Mouse (Mus musculus) adrenal gland, adult 8-10 months (tissue): ENCODE data around the gene Dhtkd1. TPM values are rescaled to one million over a fixed set of nuclear protein-coding genes. Genes with fewer than 3 reads are reported as not detected.
A peak's percentile ranks its signal among the peaks of the same experiment; 100 is the strongest.

ENCODE experiments used
- DNase-seq: peaks from one replicate; pipeline ENCODE4 v3.0.0; 2022
- total RNA-seq, 4 experiments: library from RNA; stranded (reverse); gene quantifications; 2 replicates each; pipeline ENCODE4 v1.2.4; 2022

Gene Dhtkd1
- total RNA-seq, 4 experiments from 2014 or later = 12.2 to 23.6 (median 16.3) TPM

DNA sequence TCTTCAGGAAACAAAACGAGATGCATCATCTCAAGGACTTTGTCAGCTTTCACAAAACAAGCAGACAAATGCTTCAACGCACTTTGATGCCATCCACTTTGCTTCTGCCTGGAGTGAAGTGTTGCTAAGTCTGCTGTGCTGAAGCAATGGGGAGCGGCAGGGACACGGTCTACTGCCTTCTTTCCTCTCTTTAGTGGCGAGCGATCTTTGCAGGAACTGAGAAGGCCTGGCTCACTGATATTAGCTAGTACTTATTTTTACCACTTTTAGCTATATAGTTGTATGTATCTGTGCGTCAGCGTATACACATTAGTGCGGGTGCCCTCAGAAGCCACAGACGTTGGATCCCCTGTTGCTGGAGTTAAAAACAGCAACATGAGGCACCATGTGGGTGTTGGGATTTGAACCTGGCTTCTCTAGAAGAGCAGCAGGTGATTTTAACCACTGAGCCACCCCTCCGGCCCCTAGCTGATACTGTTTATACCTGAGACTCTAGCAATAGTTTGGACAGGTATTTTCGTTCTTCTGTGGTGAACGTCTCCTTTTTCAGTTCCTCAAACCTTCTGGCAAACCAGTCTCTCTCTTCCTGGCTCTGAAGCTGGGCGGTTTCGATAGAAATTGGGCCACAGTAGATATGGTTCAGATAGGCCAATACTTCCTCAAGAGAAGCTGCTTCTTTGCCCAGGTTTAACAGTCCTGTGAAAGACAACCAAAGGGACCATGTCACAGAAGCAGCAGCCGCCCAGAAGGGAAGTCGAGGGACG lies 12.1 kb downstream of the Dhtkd1 start:
- DNase-seq = no peak

DNA sequence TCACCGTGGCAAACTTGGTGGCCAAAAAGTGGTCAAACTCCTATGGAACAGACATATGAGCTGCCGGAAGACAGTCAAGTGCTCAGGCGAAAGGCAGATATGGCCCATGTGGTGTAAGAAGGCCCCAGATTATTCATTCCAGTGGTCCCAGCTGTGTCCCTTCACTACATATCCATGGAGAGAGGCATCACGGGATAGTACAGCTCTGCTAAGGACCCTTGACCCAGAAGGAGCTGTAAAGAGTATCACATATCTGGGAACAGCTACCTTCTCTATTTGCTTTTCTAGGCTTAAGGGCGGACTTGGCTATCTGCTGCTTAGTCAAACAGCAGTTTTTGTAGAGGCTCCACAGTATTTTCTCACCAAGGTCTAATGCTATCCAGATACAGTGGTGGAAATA lies 12.8 kb downstream of the Dhtkd1 start:
- DNase-seq = no peak

DNA sequence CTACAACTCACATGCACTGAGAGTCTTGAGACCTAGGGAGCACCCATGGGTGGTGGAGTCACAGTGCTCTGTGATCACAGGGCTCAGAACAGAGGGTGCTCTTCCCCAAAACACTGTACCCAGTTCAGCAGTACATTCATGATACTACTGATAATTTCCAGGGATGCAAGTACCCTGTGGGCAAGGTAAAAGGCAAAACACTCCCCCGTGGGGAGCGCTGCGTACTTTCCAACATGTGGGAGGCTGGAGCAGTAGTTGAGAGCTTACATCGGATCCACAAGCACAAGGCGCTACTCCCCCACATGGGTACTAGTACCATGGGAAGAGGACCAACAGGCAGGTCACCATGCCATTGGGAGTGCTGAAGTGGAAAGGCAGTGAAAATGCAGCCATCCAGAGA lies 15.1 kb downstream of the Dhtkd1 start:
- no peak for DNase-seq

DNA sequence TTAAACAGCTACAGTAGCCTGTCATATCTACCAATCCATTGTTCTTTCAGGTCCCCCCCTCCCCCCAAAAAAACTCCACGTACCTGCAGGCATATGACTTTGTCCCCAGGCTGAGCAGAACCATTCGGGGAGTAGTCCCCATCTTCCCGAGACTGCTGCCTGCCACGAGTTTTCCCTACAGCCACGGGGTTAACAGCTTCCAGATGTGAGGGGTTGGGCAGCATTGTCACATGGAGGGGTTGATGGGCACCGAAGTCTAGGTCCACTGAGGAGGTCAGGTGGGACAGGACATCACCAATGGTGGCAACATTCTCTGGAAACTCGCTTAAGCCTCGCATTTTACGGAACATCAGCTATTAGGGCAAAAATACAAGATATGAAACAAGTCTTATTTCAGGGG lies 18.8 kb downstream of the Dhtkd1 start:
- no peak for DNase-seq

DNA sequence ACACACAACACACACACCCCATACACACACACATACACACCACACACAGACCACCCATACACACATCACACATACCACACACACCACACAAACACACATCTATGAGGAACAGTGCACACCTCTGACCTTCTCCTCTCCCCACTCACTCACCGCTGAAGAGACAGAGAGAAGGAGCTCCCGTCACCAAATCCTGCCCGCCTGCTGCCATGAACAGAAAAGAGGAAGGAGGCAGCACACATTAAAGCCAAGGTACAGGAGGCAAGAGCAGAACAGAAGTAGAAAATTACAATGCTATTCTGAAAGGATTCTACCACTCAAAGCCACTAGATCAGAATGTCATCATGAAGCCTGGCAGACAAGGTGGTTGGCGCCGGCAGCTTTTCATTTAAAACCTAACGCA lies 19.8 kb downstream of the Dhtkd1 start:
- DNase-seq = no peak

DNA sequence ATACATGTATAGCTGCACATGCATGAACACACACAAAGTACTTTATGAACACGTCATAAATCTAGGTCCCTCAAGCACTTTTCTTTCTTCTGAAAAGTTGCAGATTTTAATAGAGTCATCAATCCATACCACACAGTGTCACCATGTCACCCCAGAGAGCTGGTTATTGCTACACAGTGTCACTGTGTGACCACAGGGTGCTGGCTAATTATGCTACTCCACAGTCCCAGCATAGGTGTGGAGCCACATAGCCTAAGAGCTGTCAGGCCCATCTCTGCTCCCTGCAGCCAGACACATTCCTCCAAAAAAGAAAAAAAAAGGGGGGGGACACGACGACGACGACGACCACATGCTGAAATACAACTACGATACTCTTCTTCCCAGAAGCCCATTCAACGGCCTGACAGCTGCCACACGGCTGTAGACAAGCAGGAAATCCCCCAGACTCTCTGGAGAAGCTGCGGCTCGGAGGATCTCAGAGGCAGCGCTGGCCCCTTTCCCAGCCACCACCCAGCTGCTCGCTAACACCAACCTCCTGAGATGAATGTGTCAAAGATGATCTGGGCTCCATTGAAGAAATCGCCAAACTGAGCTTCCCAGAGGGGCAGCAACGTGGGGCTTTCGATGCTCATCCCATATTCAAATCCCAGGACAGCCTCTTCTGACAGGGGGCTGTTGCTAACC lies 31.2 kb downstream of the Dhtkd1 start:
- no peak for DNase-seq

DNA sequence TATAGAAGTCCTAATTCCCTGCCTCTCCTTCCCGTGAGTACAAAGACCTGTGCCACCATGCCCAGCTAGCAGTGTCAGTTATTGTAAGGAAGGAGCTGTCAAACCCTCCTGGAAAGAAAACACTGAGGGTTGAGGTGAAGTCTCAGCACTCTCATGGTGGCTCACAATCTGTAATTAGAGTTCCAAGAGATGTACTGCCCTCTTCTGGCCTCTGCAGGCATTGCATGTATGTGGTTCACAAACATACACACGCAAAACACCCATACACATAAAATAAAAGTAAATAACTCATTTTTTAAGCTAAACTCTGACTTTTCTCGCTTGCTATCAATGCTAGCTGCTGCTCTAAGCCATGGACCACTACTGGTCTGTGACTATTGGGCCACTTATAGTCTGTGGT lies 36.0 kb downstream of the Dhtkd1 start:
- peak; percentile 11 for DNase-seq

DNA sequence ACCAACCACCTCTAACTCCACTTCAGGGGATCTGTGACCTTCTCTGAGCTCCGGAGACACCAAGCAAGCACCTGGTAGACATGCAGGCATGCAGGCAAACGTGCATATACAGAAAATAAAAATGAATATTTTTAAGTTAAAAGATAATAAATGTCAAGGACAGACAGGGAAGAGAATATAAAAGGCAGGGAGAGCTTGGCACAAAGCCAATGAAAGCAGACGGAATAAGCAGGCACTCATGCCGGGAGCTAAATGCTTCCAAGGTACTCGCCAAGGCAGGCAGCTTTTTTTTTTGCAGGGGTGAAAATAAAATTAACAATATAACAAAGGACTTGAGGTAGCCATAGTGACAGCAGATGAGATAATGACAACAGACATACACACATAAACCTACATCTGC lies 36.5 kb downstream of the Dhtkd1 start:
- peak; percentile 50 for DNase-seq

DNA sequence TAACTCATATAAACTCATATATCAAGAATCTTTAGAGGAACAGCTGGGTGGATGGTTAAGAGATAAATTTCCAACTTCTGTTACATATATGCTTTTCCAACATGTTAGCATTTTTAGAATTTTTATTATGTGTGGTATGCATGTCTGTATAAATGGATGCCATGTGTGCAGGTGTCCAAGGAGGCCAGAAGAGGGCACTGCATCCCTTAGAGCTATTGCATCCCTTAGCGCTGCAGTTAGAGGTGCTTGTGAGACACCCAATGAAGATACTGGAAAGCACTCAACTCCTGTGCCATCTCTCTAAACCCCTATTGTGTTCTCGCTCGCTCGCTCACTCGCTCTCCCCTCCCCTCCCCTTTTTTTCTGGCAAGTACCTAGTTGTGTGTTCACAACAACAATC lies 42.4 kb downstream of the Dhtkd1 start:
- no peak for DNase-seq

DNA sequence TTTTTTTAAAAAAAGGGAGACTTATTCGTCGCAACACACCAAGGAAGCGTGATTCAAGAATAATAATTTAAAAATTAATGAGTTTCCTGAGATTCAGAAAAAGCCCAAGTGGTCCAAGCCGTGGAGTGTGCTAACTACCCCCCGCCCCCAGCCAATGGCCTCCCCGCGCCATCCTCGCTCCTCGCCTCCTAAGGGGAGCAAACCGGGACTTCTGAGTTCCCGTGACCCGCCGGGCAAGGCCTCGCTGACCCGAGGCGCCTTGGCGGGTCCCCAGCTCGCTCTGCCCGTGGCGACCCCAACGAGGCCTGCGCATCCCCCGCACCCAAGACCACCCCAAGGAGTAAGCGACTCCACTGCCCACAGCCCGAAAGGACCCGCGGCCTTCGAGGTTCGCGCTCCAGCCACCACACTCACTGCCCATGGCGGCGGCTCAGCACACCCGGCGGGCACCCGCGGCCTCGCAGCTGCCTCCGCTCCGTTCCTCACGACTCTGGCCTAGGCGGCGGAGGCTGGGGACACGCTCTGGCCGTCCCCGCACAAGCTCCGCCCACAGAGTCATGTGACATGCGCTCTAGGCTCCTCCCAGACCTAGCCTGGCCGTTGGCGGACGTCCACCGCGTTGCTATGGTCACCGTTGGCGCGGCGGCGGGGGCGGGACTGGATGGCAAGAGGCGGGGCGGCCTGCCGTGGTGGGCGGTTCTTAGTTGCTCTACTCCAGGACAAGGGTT lies 47.6 kb downstream of the Dhtkd1 start, which contains the start of gene Sec61a2:
Gene Sec61a2 (minus strand): TSS at position 590 of the 728 bp plus-strand sequence.
- DNase-seq = peak; percentile 97

DNA sequence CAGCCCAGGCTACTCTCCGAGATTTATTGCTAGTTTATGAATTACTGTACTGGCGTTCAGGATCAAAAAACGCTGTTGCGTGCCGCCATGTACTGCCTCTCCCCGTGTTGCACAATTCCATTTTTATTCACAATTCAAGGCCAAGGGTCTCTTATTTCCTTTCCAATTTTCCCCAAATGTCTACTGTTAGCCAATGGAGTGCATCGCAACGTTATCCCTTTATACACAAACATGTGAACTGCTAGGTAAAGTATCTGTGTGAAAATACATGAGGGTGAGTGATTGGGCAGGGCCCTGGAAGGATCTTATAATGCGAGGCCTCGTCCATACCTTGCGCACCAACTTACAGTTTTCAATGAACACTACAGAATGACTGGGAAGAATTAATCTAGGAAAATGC lies 48.3 kb downstream of the Dhtkd1 start:
- no peak for DNase-seq

DNA sequence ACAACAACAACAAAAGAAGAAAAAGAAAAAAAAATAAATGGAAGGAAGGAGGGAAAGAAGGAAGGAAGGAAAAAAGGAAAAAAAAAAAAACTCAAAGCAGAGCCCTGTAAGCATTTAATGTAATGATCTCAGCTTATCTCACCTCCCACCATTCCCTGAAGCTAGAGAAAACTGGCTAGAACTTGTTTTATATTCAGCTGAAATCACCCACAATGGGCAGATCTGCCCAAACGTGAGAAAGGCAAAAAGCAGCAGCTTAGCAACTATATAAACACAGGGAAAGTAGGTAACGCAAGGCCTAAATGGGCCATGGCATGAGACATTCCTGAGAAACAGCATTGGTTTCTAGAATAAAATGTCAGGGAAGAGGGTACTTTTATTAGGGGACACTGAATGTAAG lies 53.2 kb downstream of the Dhtkd1 start:
- DNase-seq = no peak

DNA sequence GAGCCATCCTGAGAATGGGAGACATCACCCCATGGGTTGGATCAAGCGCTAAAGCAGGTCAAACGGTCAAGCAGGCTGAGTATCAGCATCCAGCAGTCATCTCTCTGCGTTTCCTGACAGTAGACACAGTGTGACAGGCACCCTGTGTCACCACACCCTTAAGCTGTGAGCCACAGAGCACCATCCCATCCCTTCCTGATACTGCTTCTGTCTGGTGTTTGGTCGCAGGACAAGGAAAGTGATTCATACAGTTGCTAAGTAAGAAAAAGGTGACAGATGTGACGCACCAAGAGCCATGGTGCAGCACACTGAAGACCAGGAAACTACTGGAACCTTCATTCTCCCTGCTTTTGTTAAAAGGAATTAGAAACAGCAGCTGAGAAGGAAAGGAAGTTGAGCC lies 53.7 kb downstream of the Dhtkd1 start:
- no peak for DNase-seq

DNA sequence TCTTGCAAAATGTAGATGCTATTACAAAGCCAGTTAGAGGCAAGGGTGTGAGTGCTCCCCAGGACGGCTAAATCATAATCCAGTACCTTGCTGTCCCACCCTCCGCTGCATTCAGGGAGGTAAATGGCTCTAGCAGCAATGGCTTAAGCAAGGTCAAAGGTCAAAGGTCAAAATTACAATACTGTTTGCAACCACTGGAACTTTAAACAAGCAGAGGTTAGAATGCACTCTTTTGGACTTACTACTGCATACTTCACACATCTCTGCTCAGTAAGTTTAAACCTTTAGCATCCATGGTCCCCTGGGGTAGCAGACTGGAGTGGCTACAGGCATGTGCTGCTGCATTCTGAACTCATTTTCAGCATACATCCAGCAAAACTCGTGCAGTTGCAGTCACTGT lies 65.1 kb downstream of the Dhtkd1 start:
- no peak for DNase-seq

DNA sequence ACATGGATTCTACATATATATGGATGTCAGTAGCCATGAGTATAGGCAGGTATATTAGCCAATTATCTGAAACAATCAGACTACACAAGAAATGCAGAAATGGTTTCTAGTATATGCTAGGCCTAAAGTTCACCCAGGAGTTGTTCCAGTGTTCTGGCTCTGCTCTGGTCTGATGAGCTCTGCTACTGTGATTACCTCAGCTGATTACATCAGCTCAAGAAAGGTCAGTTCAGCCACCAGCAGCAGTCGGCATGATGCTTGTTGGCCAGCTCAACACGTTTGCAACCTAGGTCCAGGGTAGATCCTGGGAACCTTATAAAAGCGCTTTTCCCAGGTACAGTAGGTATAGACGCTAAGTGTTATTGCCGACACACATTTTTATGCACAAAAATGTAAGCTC lies 72.8 kb downstream of the Dhtkd1 start:
- DNase-seq = no peak

DNA sequence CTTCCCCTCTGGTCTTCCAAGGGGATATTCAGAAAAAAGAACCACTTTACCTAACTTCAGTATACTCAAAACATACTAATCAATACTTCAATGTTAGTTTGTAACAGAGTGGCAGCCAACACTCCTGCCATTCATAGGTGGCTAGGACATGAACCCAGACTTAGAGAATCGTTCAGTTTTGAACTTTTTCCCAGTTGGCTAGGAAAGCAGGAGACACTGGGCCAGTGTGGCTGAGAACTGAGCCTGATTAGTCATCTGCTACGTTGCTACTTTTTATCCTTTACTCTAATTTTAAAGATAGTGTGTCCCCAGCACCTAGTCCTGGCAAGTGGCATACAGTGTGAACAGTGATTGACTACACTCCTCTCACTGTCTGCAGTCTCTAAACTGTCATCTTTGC lies 74.9 kb downstream of the Dhtkd1 start:
- no peak for DNase-seq

DNA sequence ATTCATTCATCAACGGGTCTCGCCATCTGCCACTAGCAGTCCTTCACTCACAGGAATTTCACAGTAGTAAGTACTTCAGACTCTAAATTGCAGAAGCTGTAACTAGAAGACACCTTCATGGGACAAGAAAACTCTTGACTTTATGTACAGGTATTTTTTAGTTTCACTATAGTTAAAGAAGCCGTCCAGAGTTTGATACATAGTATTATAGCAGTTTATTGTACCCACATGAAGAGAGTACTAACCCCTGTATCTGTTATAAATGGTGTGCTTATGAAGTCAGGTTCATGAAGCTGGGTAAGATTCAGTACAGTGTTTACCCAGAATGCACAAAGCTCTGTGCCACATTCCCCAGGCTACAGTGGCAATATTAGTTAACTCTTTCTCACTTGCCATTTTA lies 79.8 kb downstream of the Dhtkd1 start, which contains the start of gene Gm13199:
Gene Gm13199 (minus strand): TSS at position 101 of the 400 bp plus-strand sequence.
- DNase-seq = no peak

DNA sequence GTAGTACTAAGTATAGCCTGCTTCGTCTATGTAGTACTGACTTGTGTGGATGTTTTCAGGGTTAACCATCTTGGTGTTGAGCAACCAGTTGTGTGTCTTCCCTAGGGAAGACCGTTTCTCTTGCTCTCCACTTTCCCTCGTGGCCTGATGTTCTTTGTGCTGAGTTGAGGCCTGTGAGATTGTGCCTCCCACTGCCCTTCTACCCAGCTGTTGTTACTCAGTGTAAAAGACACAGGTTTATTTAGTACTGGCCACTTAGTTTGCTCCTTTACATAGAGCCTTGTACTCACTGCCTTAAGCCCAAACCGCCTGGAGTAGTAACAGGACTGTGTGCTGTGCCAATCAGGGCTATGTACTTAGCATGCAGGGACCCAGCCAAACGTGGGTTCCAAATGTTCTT lies 90.7 kb downstream of the Dhtkd1 start:
- no peak for DNase-seq

DNA sequence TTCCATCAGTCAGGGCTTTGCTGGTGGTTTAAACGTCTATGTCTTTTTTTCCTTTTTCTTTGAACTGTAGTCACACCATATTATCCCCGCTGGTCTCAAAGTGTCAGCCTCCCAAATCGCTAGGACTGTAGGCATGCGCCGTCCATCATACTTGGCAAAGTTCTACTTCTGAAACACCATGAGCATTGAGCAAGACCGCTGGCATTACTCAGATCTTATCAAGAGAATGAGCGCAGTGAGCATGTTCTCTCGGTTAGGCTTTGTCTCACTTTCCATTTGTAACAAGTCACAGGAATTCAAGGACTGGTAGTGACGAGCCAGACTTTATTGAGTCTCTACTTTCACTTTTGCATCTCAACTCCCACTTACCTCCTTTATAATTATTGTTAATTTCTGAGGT lies 91.5 kb downstream of the Dhtkd1 start:
- peak; percentile 68 for DNase-seq
